Mouse (Mus musculus): ENCODE measurements around the gene Ddhd1. TPM values are rescaled to one million over a fixed set of nuclear protein-coding genes. Genes with fewer than 3 reads are reported as not detected.

Gene Ddhd1
- total RNA-seq (2023): 54.6 TPM

GRCm38 (mm10) chr14:45657641-45658611 is at the start of gene Ddhd1:
Gene Ddhd1 (minus strand): TSS chr14:45658143.

Other genes starting within 250 kb of the Ddhd1 start
- gene Fermt2, start 128.0 kb downstream of the Ddhd1 start, total RNA-seq (2023): 0.83 TPM